Comparison of ENCODE assay signal across 8 mouse cellular contexts in genomic region chr5:31193631-31194281, GRCm38 (mm10). TPM values are rescaled to one million over a fixed set of nuclear protein-coding genes. Genes with fewer than 3 reads are reported as not detected.
DNase-seq lines count a peak whose midpoint lies in the region; ATAC-seq and TF ChIP-seq lines count a peak whose summit lies in the region.

No protein-coding gene starts in this region.

- 12% methylated on average over 25 of the region's 25 CpGs for WGBS in forebrain, embryonic 11.5 days
- 7% methylated on average over 25 of the region's 25 CpGs for WGBS in liver, embryonic 12.5 days (ENCODE audit: insufficient replicate concordance)

- ATAC-seq in forebrain, embryonic 11.5 days (replicated peaks; ENCODE audit: low FRiP score), result no peak
- no peak for ATAC-seq in liver, embryonic 12.5 days

- H3K27me3 ChIP-seq in C2C12 (ENCODE audit: control insufficient read depth, insufficient read depth, insufficient read length), result no peaks in the 10 kb centered on the region
- H3K27me3 ChIP-seq in forebrain, embryonic 11.5 days (ENCODE audit: control insufficient read depth, insufficient read depth, low read length), result no peaks in the 10 kb centered on the region
- H3K27me3 ChIP-seq in liver, embryonic 12.5 days (replicated peaks), result no peaks in the 10 kb centered on the region

- peak overlapping the region; percentile 74 for H3K9ac ChIP-seq in forebrain, embryonic 11.5 days (ENCODE audit: low read length)
- peak overlapping the region; percentile 89 for H3K9ac ChIP-seq in liver, embryonic 12.5 days

- H3ac ChIP-seq in C2C12 (ENCODE audit: control insufficient read depth, insufficient read length, low read depth), result peak overlapping the region; percentile 75

- peak overlapping the region; percentile 77 for H3K4me2 ChIP-seq in forebrain, embryonic 11.5 days (ENCODE audit: low read depth, low read length, severe bottlenecking)
- peak overlapping the region; percentile 87 for H3K4me2 ChIP-seq in liver, embryonic 12.5 days

- H3K4me3 ChIP-seq in gastrocnemius, adult 2 months, result peak overlapping the region; percentile 81
- peak overlapping the region; percentile 90 for H3K4me3 ChIP-seq in C2C12 (ENCODE audit: insufficient read depth, poor library complexity, severe bottlenecking)
- H3K4me3 ChIP-seq in forebrain, embryonic 11.5 days (ENCODE audit: low read depth, low read length), result peak overlapping the region; percentile 83
- H3K4me3 ChIP-seq in liver, embryonic 12.5 days, result peak overlapping the region; percentile 71

- H3K79me3 ChIP-seq in C2C12 (ENCODE audit: low read depth), result peaks cover 19% of the 10 kb centered on the region

- TF ChIP-seq CTCF in gastrocnemius, adult 2 months (IDR thresholded peaks at IDR 0.05), result no peak
- TF ChIP-seq CTCF in C2C12 (IDR thresholded peaks at IDR 0.05; ENCODE audit: control insufficient read depth, insufficient read depth, insufficient read length), result no peak

- H3K79me2 ChIP-seq in C2C12 (ENCODE audit: control insufficient read depth, insufficient read depth), result peaks cover 40% of the 10 kb centered on the region

- no peaks in the 10 kb centered on the region for H3K9me3 ChIP-seq in forebrain, embryonic 11.5 days (ENCODE audit: control insufficient read depth, low read length)
- H3K9me3 ChIP-seq in liver, embryonic 12.5 days (replicated peaks), result no peaks in the 10 kb centered on the region

- H3K27ac ChIP-seq in gastrocnemius, adult 2 months, result peak overlapping the region; percentile 93
- H3K27ac ChIP-seq in forebrain, embryonic 11.5 days (ENCODE audit: low read depth, low read length), result peak overlapping the region; percentile 58; the same call in 1 of the 2 replicates
- H3K27ac ChIP-seq in liver, embryonic 12.5 days, result peak overlapping the region; percentile 87

- H3K4me1 ChIP-seq in forebrain, embryonic 11.5 days (replicated peaks; ENCODE audit: control insufficient read depth, insufficient read depth, low read length), result 0 out of 2 replicates have a peak, but pooled peaks cover 3% of the 10 kb centered on the region
- H3K4me1 ChIP-seq in liver, embryonic 12.5 days, result peaks cover 31% of the 10 kb centered on the region

- no peak for DNase-seq in gastrocnemius, adult 2 months
- DNase-seq in gastrocnemius, postnatal 10 days, result no peak
- no peak for DNase-seq in forebrain, embryonic 11.5 days (ENCODE audit: low spot score)
- DNase-seq in adrenal gland, adult 2 months, result no peak
- no peak for DNase-seq in right cerebral cortex, adult 2 months (ENCODE audit: low spot score in 2 of 2)
- no peak for DNase-seq in frontal cortex, postnatal 36 days (ENCODE audit: low spot score in 2 of 2)

- intact Hi-C loops in gastrocnemius, adult 2 months (cut with DNase I), result no loop called here

- H3K36me3 ChIP-seq in C2C12 (ENCODE audit: control insufficient read depth, insufficient read depth), result peaks cover 71% of the 10 kb centered on the region
- peaks cover 19% of the 10 kb centered on the region; the same call in 1 of the 2 replicates for H3K36me3 ChIP-seq in forebrain, embryonic 11.5 days (ENCODE audit: control insufficient read depth, insufficient read depth, low read length)
- H3K36me3 ChIP-seq in liver, embryonic 12.5 days, result peaks cover 72% of the 10 kb centered on the region

TF ChIP-seq in C2C12, 6 proteins besides CTCF, POLR2A, EP300 and RAD21:
- no peak for TF ChIP-seq USF1 (IDR thresholded peaks at IDR 0.05; ENCODE audit: low read depth)
- TF ChIP-seq MYOD1 (IDR thresholded peaks at IDR 0.05; ENCODE audit: control insufficient read depth, insufficient read length, low read depth), result no peak
- no peak for TF ChIP-seq MYOG (IDR thresholded peaks at IDR 0.05; ENCODE audit: control insufficient read depth, extremely low read depth, insufficient read length)
- TF ChIP-seq CEBPB (IDR thresholded peaks at IDR 0.05; ENCODE audit: low read depth), result no peak
- no peak for TF ChIP-seq FOSL1 (IDR thresholded peaks at IDR 0.05; ENCODE audit: insufficient read depth, low read length, poor library complexity, severe bottlenecking)
- TF ChIP-seq MAX (IDR thresholded peaks at IDR 0.05), result no peak

RNA-seq across cellular contexts. Expression of gene Eif2b4, which starts 0.5 kb away (rescaled TPM):
- 10 to 100 TPM; 39.5 to 53.9 TPM for total RNA-seq in gastrocnemius, adult 2 months (2021)
- 10 to 100 TPM; 47.9 to 49.8 TPM for total RNA-seq in gastrocnemius, postnatal 10 days (2021)
- 46.8 TPM for polyA plus RNA-seq in C2C12 (2012; fragmentation: generic; extraction: Trizol)
- polyA plus RNA-seq in forebrain, embryonic 11.5 days (2014; fragmentation: Nextera tagmentation; extraction: Ambion mirVana), result 68.8 and 83.8 TPM in 2 replicates
- 67.2 and 73.1 TPM in 2 replicates for polyA plus RNA-seq in liver, embryonic 12.5 days (2016; fragmentation: Nextera tagmentation; extraction: Ambion mirVana)
- total RNA-seq in adrenal gland, adult 2 months (2021), result 10 to 100 TPM; 39.5 to 45.7 TPM
- 26.8 and 35.7 TPM in 2 replicates for polyA plus RNA-seq in adrenal gland, adult 2 months (2012; rRNA removed)

RNA-seq across cellular contexts. Expression of gene Snx17, which starts 0.7 kb away (rescaled TPM):
- 10 to 100 TPM; 31.1 to 33.2 TPM for total RNA-seq in gastrocnemius, adult 2 months (2021)
- 10 to 100 TPM; 57.8 to 58.4 TPM for total RNA-seq in gastrocnemius, postnatal 10 days (2021)
- polyA plus RNA-seq in C2C12 (2012; fragmentation: generic; extraction: Trizol), result 115 TPM
- polyA plus RNA-seq in forebrain, embryonic 11.5 days (2014; fragmentation: Nextera tagmentation; extraction: Ambion mirVana), result 142 and 144 TPM in 2 replicates
- 58.2 and 62.3 TPM in 2 replicates for polyA plus RNA-seq in liver, embryonic 12.5 days (2016; fragmentation: Nextera tagmentation; extraction: Ambion mirVana)
- total RNA-seq in adrenal gland, adult 2 months (2021), result 100 to 1,000 TPM in 1 of 2 experiments, 10 to 100 TPM in 1; 85.7 to 115 TPM
- polyA plus RNA-seq in adrenal gland, adult 2 months (2012; rRNA removed), result 85.1 and 92.2 TPM in 2 replicates

RNA-seq across cellular contexts. Expression of gene Zfp513, which starts 8.3 kb away (rescaled TPM):
- total RNA-seq in gastrocnemius, adult 2 months (2021), result 1 to 10 TPM; 6.2 to 7.1 TPM
- total RNA-seq in gastrocnemius, postnatal 10 days (2021), result 10 to 100 TPM in 1 of 2 experiments, 1 to 10 TPM in 1; 8.2 to 12.1 TPM
- polyA plus RNA-seq in C2C12 (2012; fragmentation: generic; extraction: Trizol), result 20.9 TPM
- polyA plus RNA-seq in forebrain, embryonic 11.5 days (2014; fragmentation: Nextera tagmentation; extraction: Ambion mirVana), result 10.0 TPM in 2 replicates
- 4.5 and 7.2 TPM in 2 replicates for polyA plus RNA-seq in liver, embryonic 12.5 days (2016; fragmentation: Nextera tagmentation; extraction: Ambion mirVana)
- total RNA-seq in adrenal gland, adult 2 months (2021), result 10 to 100 TPM; 28.5 to 29.5 TPM
- polyA plus RNA-seq in adrenal gland, adult 2 months (2012; rRNA removed), result 75.5 and 77.8 TPM in 2 replicates

RNA-seq across cellular contexts. Expression of gene Gtf3c2, which starts 13.8 kb away (rescaled TPM):
- 10 to 100 TPM; 22.9 to 26.5 TPM for total RNA-seq in gastrocnemius, adult 2 months (2021)
- 10 to 100 TPM; 30.7 to 37.4 TPM for total RNA-seq in gastrocnemius, postnatal 10 days (2021)
- polyA plus RNA-seq in C2C12 (2012; fragmentation: generic; extraction: Trizol), result 36.9 TPM
- 101 and 109 TPM in 2 replicates for polyA plus RNA-seq in forebrain, embryonic 11.5 days (2014; fragmentation: Nextera tagmentation; extraction: Ambion mirVana)
- polyA plus RNA-seq in liver, embryonic 12.5 days (2016; fragmentation: Nextera tagmentation; extraction: Ambion mirVana), result 51.5 and 53.1 TPM in 2 replicates
- total RNA-seq in adrenal gland, adult 2 months (2021), result 10 to 100 TPM; 51.9 to 67.4 TPM
- polyA plus RNA-seq in adrenal gland, adult 2 months (2012; rRNA removed), result 34.8 and 47.8 TPM in 2 replicates

RNA-seq across cellular contexts. Expression of gene Gm29609, which starts 14.0 kb away (rescaled TPM):
- under 1 TPM; 0.53 to 0.74 TPM for total RNA-seq in gastrocnemius, adult 2 months (2021)
- 1 to 10 TPM in 1 of 2 experiments, under 1 TPM in 1; 0.35 to 1.2 TPM for total RNA-seq in gastrocnemius, postnatal 10 days (2021)
- 2.9 TPM for polyA plus RNA-seq in C2C12 (2012; fragmentation: generic; extraction: Trizol)
- 2.1 and 2.3 TPM in 2 replicates for polyA plus RNA-seq in forebrain, embryonic 11.5 days (2014; fragmentation: Nextera tagmentation; extraction: Ambion mirVana)
- polyA plus RNA-seq in liver, embryonic 12.5 days (2016; fragmentation: Nextera tagmentation; extraction: Ambion mirVana), result 0.90 and 1.3 TPM in 2 replicates
- 1 to 10 TPM; 1.1 to 1.4 TPM for total RNA-seq in adrenal gland, adult 2 months (2021)
- polyA plus RNA-seq in adrenal gland, adult 2 months (2012; rRNA removed), result 0.52 and 0.94 TPM in 2 replicates
